ENCODE assay signal across 19 mouse cellular contexts in the genomic region with DNA sequence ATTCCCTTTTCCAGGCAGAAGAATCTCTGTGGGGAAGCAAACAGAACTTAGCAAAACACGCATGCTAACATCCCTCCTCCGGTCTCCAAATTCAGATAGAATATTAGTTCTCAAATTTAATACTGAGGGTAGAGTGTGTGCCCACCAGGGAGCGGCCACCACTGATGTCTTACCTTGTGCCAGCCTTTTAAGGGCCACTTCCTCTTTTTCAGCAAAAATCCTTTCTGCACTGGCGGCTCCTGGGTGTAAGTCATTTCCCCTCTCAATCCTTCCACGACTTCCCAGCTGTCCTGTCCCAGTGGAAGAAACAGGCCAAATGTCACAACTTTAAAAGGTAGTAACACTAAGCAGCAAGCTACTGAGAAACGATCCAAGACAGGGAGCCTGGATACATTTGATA.
"Had no signal": no experiment of that assay in that cellular context is flagged by ENCODE, and none has a peak within 500 bp of the region (broad histone marks: within the 10 kb centered on the region; RNA-seq: fewer than 3 reads in every experiment).

No protein-coding gene starts in this region.

- H3K36me3 ChIP-seq: liver, embryonic 15.5 days; midbrain, embryonic 13.5 days; stomach, embryonic 15.5 days had no signal

- DNase-seq: kidney, adult 11 months; kidney, adult 9 months; kidney, postnatal 4 days; left cerebral cortex, postnatal 4 days; lung, embryonic 14.5 days; lung, postnatal 10 days; lung, postnatal 4 days; retina, postnatal 1 day; right cerebral cortex, postnatal 4 days; spleen, adult 18-20 months; thymus, adult 2 months; thymus, postnatal 36 days had no signal

- H3K9ac ChIP-seq: liver, embryonic 15.5 days; lung, embryonic 14.5 days; midbrain, embryonic 13.5 days; stomach, embryonic 15.5 days had no signal

- H3K27ac ChIP-seq: kidney, postnatal 0 days; layer of hippocampus, adult 2 months; liver, embryonic 15.5 days; midbrain, embryonic 13.5 days; stomach, embryonic 15.5 days had no signal

- H3K4me3 ChIP-seq: layer of hippocampus, adult 2 months; liver, embryonic 15.5 days; midbrain, embryonic 13.5 days; myocyte; stomach, embryonic 15.5 days had no signal

- H3K4me2 ChIP-seq: liver, embryonic 11.5 days; liver, embryonic 15.5 days; lung, embryonic 14.5 days; midbrain, embryonic 13.5 days; stomach, embryonic 15.5 days had no signal

- H3K9me3 ChIP-seq: liver, embryonic 15.5 days; midbrain, embryonic 13.5 days; stomach, embryonic 15.5 days had no signal

- ATAC-seq: midbrain, embryonic 13.5 days had no signal

- H3K27me3 ChIP-seq: liver, embryonic 15.5 days; midbrain, embryonic 13.5 days; stomach, embryonic 15.5 days had no signal
